Mouse (Mus musculus): Measurements from ENCODE around the gene Gm572. TPM values are rescaled to one million over a fixed set of nuclear protein-coding genes. Genes with fewer than 3 reads are reported as not detected.

Gene Gm572
- polyA plus RNA-seq, 1 experiment from 2014 or later = not detected

DNA sequence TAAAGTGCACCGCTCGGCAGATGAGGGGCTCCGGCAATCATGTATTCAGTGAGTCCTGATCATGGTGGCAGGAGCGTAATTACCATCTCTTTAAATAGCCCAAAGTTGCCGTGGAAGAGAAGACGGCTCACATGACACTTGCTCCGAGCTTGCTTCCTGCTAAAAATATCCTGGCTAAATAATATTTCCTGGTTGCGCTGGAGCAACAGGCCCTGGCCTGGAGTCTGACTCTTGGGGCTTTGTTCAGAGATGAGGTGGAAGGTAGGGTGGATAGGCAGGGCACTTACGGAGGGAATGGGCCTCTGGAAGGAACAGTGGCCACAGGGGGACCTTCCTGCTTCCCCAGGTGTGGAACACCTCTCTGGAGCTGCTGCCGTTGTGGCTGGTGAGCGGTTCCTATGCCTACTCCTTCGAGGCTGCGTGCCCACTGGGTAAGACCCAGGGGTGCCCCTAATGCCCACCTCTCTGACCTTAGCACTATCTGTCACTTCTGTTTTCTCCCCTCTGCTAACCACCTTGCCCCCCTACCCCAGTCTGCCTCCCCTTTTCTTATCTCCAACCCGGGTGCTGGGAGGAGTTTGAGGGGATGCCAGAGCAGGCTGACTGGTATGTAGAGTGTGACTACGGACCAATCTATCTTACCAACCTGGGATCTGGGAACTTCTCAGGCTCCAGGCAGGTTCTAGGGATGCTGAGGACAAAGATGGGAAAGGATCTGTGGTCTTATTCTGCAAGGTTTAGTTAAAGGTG lies 24.1 kb downstream of the Gm572 start:
- WGBS = 73% methylated on average over 15 of the region's 15 CpGs
- peaks cover 20% of the 10 kb centered on the region for H3K4me1 ChIP-seq (replicated peaks; ENCODE audit: control insufficient read depth, insufficient read depth, low read length)
- H3K27me3 ChIP-seq (ENCODE audit: control insufficient read depth, insufficient read depth, low read depth, low read length) = no peaks in the 10 kb centered on the region; the same call in 1 of the 2 replicates
- no peak for ATAC-seq (ENCODE audit: low read depth)
- H3K9me3 ChIP-seq (ENCODE audit: control insufficient read depth, low read length) = no peaks in the 10 kb centered on the region
- no peaks in the 10 kb centered on the region for H3K36me3 ChIP-seq (ENCODE audit: control insufficient read depth, insufficient read depth, low read length)
- H3K9ac ChIP-seq (ENCODE audit: low read length) = no peak overlapping the region
- H3K4me2 ChIP-seq (ENCODE audit: low read depth, low read length) = no peak overlapping the region
- no peak overlapping the region for H3K4me3 ChIP-seq (ENCODE audit: low read length)
- H3K27ac ChIP-seq (ENCODE audit: low read length) = no peak overlapping the region

- Histone ChIP-seq H3K4me1 (replicated peaks; ENCODE audit: control insufficient read depth, insufficient read depth, low read length) (peaks cover 13% of the 10 kb centered on the region), H3K9ac (ENCODE audit: low read length) (no peak overlapping the region), H3K36me3 (ENCODE audit: control insufficient read depth, insufficient read depth, low read length) (no peaks in the 10 kb centered on the region), H3K4me2 (ENCODE audit: low read depth, low read length) (peak overlapping the region; percentile 42), H3K9me3 (ENCODE audit: control insufficient read depth, low read length) (no peaks in the 10 kb centered on the region), H3K27ac (ENCODE audit: low read length) (no peak overlapping the region), H3K27me3 (ENCODE audit: control insufficient read depth, insufficient read depth, low read depth, low read length) (no peaks in the 10 kb centered on the region), H3K4me3 (ENCODE audit: low read length) (no peak overlapping the region)
- no peak for ATAC-seq (ENCODE audit: low read depth)
- WGBS = 11% methylated on average over 16 of the region's 16 CpGs
Measured at GRCm38 (mm10) chr4:148671230-148671947, 28.3 kb downstream of the Gm572 start.

DNA sequence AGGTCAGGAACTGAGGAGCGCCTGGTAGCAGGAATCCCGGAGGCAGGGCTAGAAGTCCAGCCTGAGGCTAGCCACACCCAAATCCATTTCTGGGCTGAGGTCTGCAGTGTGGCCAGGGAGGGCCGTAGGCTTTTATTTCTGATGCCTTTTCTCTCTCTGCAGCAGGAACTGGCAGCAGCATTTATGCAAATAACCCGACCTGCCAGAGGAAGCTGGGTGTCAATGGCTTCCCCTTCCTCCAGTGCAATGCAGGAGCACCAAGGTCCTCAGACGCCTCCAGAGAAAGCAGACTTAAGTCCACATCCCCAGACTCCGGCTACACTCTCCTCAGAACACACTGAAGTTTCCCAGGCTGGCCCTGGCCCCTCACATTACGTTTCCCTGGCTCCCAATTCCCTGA lies 31.9 kb downstream of the Gm572 start:
- Histone ChIP-seq H3K4me2 (ENCODE audit: low read depth, low read length) (no peak overlapping the region), H3K27ac (ENCODE audit: low read length) (no peak overlapping the region), H3K4me1 (replicated peaks; ENCODE audit: control insufficient read depth, insufficient read depth, low read length) (peaks cover 20% of the 10 kb centered on the region), H3K27me3 (ENCODE audit: control insufficient read depth, insufficient read depth, low read depth, low read length) (no peaks in the 10 kb centered on the region), H3K36me3 (ENCODE audit: control insufficient read depth, insufficient read depth, low read length) (no peaks in the 10 kb centered on the region), H3K9ac (ENCODE audit: low read length) (no peak overlapping the region), H3K4me3 (ENCODE audit: low read length) (no peak overlapping the region), H3K9me3 (ENCODE audit: control insufficient read depth, low read length) (no peaks in the 10 kb centered on the region)
- ATAC-seq (ENCODE audit: low read depth) = no peak
- WGBS = 32% methylated on average over 7 of the region's 7 CpGs

- Histone ChIP-seq H3K9ac (ENCODE audit: low read length) (no peak overlapping the region; the same call in 1 of the 2 replicates), H3K27ac (ENCODE audit: low read length) (peak overlapping the region; percentile 78), H3K4me1 (replicated peaks; ENCODE audit: control insufficient read depth, insufficient read depth, low read length) (peaks cover 16% of the 10 kb centered on the region), H3K4me3 (ENCODE audit: low read length) (no peak overlapping the region), H3K27me3 (ENCODE audit: control insufficient read depth, insufficient read depth, low read depth, low read length) (no peaks in the 10 kb centered on the region), H3K4me2 (ENCODE audit: low read depth, low read length) (0 out of 2 replicates have a peak overlapping the region, but pooled peaks have one; percentile 26), H3K9me3 (ENCODE audit: control insufficient read depth, low read length) (no peaks in the 10 kb centered on the region), H3K36me3 (ENCODE audit: control insufficient read depth, insufficient read depth, low read length) (no peaks in the 10 kb centered on the region)
- peak; percentile 84 for ATAC-seq (ENCODE audit: low read depth)
- WGBS = 24% methylated on average over 16 of the region's 16 CpGs
Measured at GRCm38 (mm10) chr4:148676188-148676960, 33.3 kb downstream of the Gm572 start.

DNA sequence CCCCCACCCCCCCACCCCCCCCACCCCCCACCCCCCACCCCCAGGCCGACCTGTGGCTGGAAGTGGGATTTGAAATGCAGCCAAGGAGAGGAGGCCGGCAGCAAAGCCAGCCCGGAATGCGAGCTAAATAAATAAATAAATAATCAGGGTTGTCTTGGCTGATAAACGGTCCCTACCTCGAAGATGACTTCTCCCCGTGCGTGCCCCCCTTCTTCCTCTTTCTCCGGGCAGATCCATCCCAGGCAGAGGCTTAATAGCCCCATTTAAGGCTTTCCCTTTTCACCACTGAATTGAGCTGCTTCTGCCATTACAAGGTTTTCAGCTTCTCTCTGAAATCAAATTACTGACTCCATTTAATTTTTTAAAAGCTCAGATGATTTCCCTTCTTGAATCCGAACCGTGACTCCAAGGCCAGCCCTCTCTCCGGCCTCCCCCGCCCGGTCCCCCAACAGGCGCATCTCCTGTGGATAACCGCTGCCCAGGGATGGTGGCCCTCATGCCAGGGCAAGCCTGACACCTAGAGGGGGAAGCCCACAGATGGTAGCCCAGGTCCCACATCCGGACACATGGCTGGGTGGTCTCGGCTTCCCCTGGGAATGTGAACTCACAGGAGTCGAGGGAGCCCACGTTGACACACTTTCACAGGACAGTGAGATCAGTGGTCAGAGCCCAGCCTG lies 34.0 kb downstream of the Gm572 start:
- Histone ChIP-seq H3K4me2 (ENCODE audit: low read depth, low read length) (no peak overlapping the region), H3K36me3 (ENCODE audit: control insufficient read depth, insufficient read depth, low read length) (no peaks in the 10 kb centered on the region), H3K4me3 (ENCODE audit: low read length) (no peak overlapping the region), H3K27me3 (ENCODE audit: control insufficient read depth, insufficient read depth, low read depth, low read length) (no peaks in the 10 kb centered on the region), H3K27ac (ENCODE audit: low read length) (no peak overlapping the region), H3K9me3 (ENCODE audit: control insufficient read depth, low read length) (no peaks in the 10 kb centered on the region), H3K9ac (ENCODE audit: low read length) (no peak overlapping the region), H3K4me1 (replicated peaks; ENCODE audit: control insufficient read depth, insufficient read depth, low read length) (peaks cover 14% of the 10 kb centered on the region)
- ATAC-seq (ENCODE audit: low read depth) = peak; percentile 21; the same call in 1 of the 2 replicates
- 38% methylated on average over 19 of the region's 20 CpGs for WGBS

DNA sequence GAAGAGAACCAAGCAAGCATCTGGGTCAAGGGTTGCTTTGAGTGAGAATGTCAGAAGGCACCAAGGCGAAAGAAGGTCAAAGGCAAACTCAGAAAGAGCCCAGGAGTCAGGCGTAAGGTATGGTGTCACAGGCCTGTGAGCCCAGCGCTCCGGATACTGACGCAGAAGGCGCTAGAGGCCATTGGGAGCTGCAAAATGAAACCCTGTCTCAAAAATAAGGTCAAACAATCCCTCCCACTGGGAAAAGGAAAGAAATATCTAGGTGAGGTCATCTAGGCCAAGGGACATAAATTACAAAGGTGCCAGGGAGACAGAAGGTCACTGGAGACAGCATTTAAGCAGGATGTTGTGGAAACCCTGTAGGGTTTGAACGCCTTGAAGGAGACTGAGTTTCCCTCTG lies 35.0 kb downstream of the Gm572 start:
- no peak overlapping the region for H3K27ac ChIP-seq (ENCODE audit: low read length)
- WGBS = 88% methylated on average over 7 of the region's 7 CpGs
- no peak overlapping the region for H3K4me3 ChIP-seq (ENCODE audit: low read length)
- H3K9me3 ChIP-seq (ENCODE audit: control insufficient read depth, low read length) = no peaks in the 10 kb centered on the region
- no peaks in the 10 kb centered on the region for H3K36me3 ChIP-seq (ENCODE audit: control insufficient read depth, insufficient read depth, low read length)
- peaks cover 14% of the 10 kb centered on the region for H3K4me1 ChIP-seq (replicated peaks; ENCODE audit: control insufficient read depth, insufficient read depth, low read length)
- H3K4me2 ChIP-seq (ENCODE audit: low read depth, low read length) = no peak overlapping the region
- no peaks in the 10 kb centered on the region for H3K27me3 ChIP-seq (ENCODE audit: control insufficient read depth, insufficient read depth, low read depth, low read length)
- ATAC-seq (ENCODE audit: low read depth) = no peak
- H3K9ac ChIP-seq (ENCODE audit: low read length) = no peak overlapping the region

GRCm38 (mm10) chr4:148680505-148681067 lies 37.5 kb downstream of the Gm572 start:
- ATAC-seq (ENCODE audit: low read depth) = no peak
- WGBS = 58% methylated on average over 1 of the region's 1 CpGs
- Histone ChIP-seq H3K36me3 (ENCODE audit: control insufficient read depth, insufficient read depth, low read length) (no peaks in the 10 kb centered on the region), H3K9ac (ENCODE audit: low read length) (no peak overlapping the region), H3K27me3 (ENCODE audit: control insufficient read depth, insufficient read depth, low read depth, low read length) (no peaks in the 10 kb centered on the region), H3K27ac (ENCODE audit: low read length) (no peak overlapping the region), H3K4me2 (ENCODE audit: low read depth, low read length) (no peak overlapping the region), H3K4me3 (ENCODE audit: low read length) (no peak overlapping the region), H3K9me3 (ENCODE audit: control insufficient read depth, low read length) (no peaks in the 10 kb centered on the region), H3K4me1 (replicated peaks; ENCODE audit: control insufficient read depth, insufficient read depth, low read length) (peaks cover 14% of the 10 kb centered on the region)

DNA sequence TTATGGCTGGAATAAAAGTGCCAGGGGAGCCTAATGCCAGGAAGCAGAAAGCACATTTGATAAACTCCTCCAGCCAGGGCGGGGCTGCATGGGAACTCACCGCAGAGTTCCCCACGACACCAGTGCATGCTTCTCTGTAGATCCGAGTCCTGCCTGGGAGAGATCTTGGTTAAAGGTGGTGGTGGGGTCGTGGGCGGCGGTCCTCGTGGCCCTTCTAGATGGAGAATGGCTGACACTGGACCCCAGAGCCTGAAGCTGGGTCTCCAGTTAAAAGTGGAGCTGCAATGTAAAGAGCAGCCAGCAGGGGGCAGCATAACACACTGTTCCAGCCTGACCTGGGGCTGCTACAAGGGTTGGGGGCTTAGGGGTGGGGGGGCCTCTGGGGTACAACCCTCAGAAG lies 38.3 kb downstream of the Gm572 start:
- H3K9me3 ChIP-seq (ENCODE audit: control insufficient read depth, low read length) = no peaks in the 10 kb centered on the region
- H3K4me3 ChIP-seq (ENCODE audit: low read length) = no peak overlapping the region
- H3K27ac ChIP-seq (ENCODE audit: low read length) = no peak overlapping the region
- no peak for ATAC-seq (ENCODE audit: low read depth)
- H3K27me3 ChIP-seq (ENCODE audit: control insufficient read depth, insufficient read depth, low read depth, low read length) = no peaks in the 10 kb centered on the region
- peaks cover 15% of the 10 kb centered on the region for H3K4me1 ChIP-seq (replicated peaks; ENCODE audit: control insufficient read depth, insufficient read depth, low read length)
- no peak overlapping the region for H3K9ac ChIP-seq (ENCODE audit: low read length)
- WGBS = 15% methylated on average over 8 of the region's 8 CpGs
- H3K4me2 ChIP-seq (ENCODE audit: low read depth, low read length) = no peak overlapping the region
- H3K36me3 ChIP-seq (ENCODE audit: control insufficient read depth, insufficient read depth, low read length) = no peaks in the 10 kb centered on the region
